Mouse (Mus musculus) hematopoietic multipotent progenitor cell, adult 10-12 weeks (in vitro differentiated cells): ENCODE data around the gene Ankmy1. TPM values are rescaled to one million over a fixed set of nuclear protein-coding genes. Genes with fewer than 3 reads are reported as not detected.

Experiments
- polyA plus RNA-seq: library from polyadenylated mRNA; stranded (reverse); fragments of >175 nt; gene quantifications from 2 replicates; pipeline ENCODE4 v1.2.3, GENCODE M21; 2012; ENCODE audit warnings: low replicate concordance

Gene Ankmy1
- 0.30 and 0.40 TPM in 2 replicates for polyA plus RNA-seq

DNA sequence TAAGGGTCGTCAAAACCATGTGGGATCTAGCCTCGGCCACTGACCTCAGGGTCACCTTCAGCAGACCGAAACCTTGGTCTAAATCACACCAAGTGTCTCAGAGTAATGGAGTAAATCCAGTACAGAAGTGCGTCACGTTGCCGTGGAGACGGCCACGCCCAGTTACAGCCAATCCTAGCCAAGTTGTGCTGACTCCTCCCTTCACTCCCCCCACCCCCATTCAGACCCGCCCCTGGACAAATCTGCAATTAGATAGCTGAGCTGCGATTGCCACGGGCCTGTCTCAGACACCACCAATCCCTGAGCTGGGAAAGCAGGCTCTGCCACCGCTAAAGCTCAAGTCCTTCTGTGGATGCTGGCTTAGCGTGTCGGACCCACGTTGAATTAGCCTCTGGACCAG is at the start of gene Ankmy1:
Ankmy1 (minus strand) TSS at position 121 of the 400 bp plus-strand sequence.

DNA sequence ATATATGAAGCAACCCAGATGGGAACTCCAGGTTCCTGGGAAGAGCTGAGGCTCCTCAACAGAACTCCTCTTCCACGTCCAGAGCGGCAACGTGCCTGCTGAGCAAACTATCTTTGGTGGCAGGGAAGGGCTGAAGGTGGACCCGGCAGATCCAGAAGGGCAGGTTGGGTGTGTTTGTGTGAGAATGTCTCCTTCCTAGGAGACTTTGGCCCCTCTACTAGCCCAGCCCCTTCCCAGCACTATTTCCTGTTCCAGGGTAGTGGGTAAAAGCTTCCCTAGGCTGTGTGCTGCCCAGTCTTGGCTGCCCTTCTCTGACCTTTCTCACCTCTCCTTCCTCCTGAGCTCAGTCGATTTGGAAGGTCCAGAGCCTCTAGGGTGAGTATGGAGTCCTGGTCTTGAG is 47.9 kb upstream of the Ankmy1 start, which contains the start of gene Gpr35:
Gpr35 (plus strand) TSS at position 259 of the 400 bp plus-strand sequence.

DNA sequence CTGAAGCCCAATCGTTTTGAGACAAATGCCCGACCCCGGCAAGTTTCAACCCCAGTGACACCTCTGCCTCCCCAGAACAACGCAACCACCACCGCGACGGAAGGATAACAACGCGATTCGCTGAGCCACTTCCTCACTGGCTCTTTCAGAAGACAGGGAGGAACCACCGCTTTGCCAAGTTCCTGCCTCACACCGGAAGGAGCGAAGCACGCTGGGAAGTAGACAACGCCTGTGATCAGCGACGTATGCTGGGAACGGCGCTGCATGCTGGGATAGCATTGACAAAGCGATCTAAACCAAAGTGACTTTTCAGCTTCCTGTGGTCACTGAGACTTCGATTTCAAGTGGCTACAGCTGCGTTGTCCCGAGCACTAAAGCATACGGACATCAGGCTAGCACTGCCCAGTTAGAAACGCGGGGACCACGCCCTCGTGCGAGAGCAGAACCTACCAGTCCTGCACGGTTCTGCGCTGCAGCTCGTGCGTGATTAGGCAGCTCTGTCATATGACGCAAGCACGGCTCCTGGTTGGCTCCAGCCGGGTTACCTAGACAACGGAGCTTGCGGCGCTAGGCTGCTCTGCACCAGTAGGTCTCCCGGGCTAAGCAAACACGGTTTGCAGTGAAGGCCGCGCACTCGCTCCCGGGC is 31.6 kb upstream of the Ankmy1 start, which contains the start of gene Capn10:
Capn10 (plus strand) TSS at position 195 of the 646 bp plus-strand sequence.

DNA sequence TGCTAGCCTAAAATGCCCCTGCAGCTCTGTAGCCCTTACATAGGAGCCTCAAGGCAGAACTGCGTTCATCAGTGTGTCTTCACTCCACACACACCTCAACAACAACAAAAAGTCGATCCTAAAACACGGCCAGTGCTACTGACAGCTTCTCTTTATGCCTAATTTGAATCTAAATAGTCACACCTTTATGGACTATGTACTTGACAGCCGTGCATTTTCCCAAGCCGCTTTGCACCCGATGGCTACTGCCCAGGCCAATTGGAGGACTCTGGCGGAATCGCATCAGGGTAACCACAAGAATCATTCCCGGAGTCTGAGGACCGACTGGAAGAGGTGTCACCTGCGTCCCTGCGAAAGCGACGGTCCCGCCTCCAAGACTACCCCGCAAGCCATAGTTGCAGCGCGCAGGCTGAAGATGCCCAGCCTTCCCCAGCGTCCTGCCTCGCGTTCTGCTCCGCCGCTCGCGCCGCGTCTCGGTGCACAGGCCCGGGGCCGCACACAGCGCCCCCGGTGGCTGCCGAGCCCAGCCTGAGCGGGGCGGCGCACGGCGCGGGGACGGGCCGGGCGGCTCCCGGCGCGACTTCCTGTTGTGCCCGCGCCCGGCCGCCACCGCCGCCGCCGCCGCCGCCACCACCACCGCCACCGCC is 7.7 kb upstream of the Ankmy1 start, which contains the start of gene Rnpepl1:
Rnpepl1 (plus strand) TSS at position 545 of the 647 bp plus-strand sequence.

DNA sequence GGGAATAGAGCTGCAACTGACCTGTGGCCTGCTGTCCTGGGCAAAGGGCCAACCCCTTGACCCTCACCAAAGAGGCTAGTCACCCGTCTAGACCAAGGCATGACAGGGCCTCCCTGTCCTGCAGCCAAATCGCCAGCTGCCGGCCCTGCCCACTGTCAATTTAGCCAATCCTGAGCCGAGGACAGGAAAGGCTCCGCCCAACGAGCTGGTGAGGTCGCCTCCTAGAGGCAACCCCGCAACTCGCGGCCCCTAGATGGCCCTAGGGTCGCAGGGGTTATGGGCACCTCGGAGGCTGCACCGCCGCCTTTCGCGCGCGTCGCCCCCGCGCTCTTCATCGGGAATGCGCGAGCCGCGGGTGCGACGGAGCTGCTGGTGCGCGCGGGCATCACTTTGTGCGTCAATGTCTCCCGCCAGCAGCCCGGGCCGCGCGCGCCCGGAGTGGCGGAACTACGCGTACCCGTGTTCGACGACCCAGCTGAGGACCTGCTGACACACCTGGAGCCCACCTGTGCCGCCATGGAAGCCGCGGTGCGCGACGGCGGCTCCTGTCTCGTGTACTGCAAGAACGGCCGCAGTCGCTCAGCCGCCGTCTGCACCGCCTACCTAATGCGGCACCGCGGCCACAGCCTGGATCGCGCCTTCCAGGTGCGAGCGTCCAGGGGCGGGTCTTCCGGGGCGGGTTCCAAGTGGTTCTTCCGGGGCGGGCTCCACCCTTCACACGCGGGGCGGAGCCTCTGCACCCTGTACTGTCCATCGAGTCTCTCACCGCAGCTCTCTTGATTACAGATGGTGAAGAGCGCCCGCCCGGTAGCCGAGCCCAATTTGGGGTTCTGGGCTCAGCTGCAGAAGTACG is 4.3 kb upstream of the Ankmy1 start, which contains the start of gene Dusp28:
Dusp28 (plus strand) TSS at position 203 of the 853 bp plus-strand sequence.

DNA sequence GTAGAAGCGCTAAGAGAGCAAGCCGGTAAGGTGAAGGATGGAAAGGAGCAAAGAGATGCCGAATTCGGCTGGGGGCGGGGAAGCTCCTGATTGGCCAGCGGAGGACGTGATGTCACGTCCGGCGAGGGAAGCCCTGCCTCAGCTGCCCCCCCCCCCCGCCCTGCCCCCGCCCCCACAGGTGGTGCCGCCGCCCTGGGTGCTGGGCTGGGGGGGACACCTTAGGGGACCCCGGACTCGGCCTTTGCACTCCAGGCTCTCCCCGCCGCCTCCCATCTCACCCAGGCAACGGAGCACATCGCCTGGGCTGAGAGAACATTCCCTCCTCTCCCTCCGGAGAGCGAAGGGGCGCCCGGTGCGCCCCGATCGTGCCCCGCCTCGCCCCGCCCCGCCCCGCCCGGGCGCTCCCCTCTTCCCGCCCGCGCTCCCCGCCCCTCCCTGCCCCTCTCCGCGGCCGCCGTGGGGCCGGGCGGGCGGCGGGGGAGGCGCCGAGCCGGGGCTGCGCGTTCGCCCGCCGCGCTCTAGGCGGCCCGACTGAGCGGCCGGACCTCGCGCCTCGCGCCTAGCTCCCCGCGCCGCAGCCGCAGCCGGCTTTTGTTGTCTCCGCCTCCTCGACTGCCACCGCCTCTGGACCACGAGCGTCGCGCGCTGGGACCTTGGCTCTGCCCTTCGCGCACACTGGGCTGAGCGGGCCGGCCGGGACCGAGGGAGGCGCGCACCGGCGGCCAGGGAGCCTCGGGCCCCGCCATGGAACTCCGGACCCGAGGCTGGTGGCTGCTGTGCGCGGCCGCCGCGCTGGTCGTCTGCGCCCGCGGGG is 71.3 kb downstream of the Ankmy1 start, which contains the start of gene Gpc1:
Gpc1 (plus strand) TSS at position 458 of the 814 bp plus-strand sequence.

Other genes with a start within 250 kb of the Ankmy1 start
- gene Gpc1, start 71.3 kb downstream of the Ankmy1 start, polyA plus RNA-seq: 11.9 and 27.8 TPM in 2 replicates
- 14.8 TPM in 2 replicates for gene Dusp28, start 4.1 kb upstream of the Ankmy1 start, polyA plus RNA-seq
- gene Rnpepl1, start 7.9 kb upstream of the Ankmy1 start, polyA plus RNA-seq: 264 and 516 TPM in 2 replicates
- 13.9 and 21.5 TPM in 2 replicates for gene Capn10, start 31.5 kb upstream of the Ankmy1 start, polyA plus RNA-seq
- 5.8 and 12.5 TPM in 2 replicates for gene Gpr35, start 48.0 kb upstream of the Ankmy1 start, polyA plus RNA-seq
- gene Aqp12, start 103.4 kb upstream of the Ankmy1 start, polyA plus RNA-seq: not detected in 2 replicates
- gene Kif1a, start 199.0 kb upstream of the Ankmy1 start, polyA plus RNA-seq: 0.19 and 0.28 TPM in 2 replicates
- not detected in 2 replicates for gene Agxt, start 232.3 kb upstream of the Ankmy1 start, polyA plus RNA-seq